Mouse (Mus musculus) splenic B cell, adult 2 months (primary cell): ENCODE measurements around the gene Zfp108.

Source experiments
- DNase-seq: peaks from one replicate; pipeline ENCODE4 v3.0.0-alpha.2; 2011; ENCODE audit warnings: low read depth, low spot score
- H3K27me3 ChIP-seq: 2 replicates; pipeline ENCODE4 v1.6.1; 2012; ENCODE audit warnings: mild to moderate bottlenecking, low read length, moderate library complexity, mixed read lengths; ENCODE audit not compliant: control insufficient read depth, poor library complexity, insufficient read depth, severe bottlenecking
- H3K36me3 ChIP-seq: 2 replicates; pipeline ENCODE4 v1.6.1; 2012; ENCODE audit warnings: mild to moderate bottlenecking, low read length, moderate library complexity, mixed read lengths; ENCODE audit not compliant: control insufficient read depth, poor library complexity, insufficient read depth, severe bottlenecking

The Zfp108 gene

DNA sequence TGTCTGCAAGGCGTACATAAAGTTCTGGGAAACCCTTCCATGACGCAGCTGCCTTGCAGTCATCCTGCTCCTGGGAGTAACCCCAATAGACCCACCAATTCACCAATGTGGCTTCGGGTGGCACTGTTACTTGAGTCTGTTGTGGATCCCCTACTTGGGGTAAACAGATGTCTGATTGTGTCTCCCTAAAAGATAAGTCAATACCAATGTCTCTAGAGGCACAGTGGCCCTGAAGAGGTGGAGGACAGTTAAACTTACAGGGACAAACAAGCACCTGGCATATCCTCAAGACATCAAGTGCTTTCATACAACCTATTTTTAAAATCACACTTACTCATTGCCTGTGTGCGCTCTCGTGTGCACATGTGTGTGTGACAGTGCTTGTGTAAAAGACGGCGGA is 40.8 kb downstream of the Zfp108 start:
- Histone ChIP-seq H3K27me3 (no peaks in the 10 kb centered on the region), H3K36me3 (peaks cover 3% of the 10 kb centered on the region)
- no peak for DNase-seq

DNA sequence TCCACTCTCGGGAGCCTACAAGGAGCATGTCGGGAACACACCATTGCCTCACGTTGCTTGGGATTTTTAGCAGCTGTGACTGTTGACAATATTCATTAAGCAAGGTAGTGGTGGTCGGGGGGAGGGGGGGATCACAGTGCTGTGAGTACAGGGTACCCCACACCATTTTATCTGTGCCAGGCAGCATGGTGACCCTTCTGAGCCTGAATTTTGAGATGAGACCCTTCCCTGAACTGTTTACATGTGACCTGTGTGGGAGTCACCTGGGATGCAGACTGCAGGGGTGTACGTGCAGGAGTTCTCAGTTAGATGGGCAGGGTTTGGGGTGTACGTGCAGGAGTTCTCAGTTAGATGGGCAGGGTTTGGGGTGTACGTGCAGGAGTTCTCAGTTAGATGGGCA is 41.8 kb downstream of the Zfp108 start:
- Histone ChIP-seq H3K27me3 (no peaks in the 10 kb centered on the region), H3K36me3 (peaks cover 3% of the 10 kb centered on the region)
- DNase-seq, result no peak

DNA sequence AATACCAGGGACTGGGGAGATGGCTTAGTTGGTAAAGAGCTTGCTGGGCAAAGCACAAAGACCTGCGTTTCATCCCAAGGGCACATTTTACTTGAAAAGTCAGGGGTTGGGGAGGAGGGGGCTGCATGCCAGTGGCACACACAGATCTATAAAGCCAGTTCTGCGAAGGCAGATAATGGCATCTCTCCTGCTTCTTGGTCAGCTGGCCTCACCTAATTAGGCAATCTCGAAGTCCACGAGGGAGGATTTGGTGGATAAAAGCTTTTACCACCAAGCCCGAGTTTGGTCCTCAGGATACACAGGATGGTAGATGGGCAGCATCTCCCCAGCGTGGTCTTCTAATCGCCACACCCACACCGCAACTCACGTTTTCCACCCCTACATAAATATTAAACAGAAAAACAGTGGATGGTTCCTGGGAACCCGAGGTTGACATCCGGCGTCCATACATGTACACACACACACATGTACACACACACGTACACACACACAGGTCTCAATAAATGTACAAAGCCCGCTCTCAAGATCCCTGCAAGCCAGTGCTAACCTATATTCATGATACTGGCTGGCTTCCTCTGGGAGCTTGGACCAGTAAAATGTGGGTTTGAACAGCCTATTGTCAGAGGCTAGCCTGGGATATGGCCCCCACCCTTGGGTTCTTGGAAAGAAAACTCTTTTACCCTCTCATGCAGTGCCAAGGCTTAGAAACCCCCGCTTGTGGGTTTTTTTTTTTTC is 42.9 kb downstream of the Zfp108 start:
- no peak for DNase-seq
- Histone ChIP-seq H3K36me3 (no peaks in the 10 kb centered on the region; the same call in 1 of the 2 replicates), H3K27me3 (no peaks in the 10 kb centered on the region)

DNA sequence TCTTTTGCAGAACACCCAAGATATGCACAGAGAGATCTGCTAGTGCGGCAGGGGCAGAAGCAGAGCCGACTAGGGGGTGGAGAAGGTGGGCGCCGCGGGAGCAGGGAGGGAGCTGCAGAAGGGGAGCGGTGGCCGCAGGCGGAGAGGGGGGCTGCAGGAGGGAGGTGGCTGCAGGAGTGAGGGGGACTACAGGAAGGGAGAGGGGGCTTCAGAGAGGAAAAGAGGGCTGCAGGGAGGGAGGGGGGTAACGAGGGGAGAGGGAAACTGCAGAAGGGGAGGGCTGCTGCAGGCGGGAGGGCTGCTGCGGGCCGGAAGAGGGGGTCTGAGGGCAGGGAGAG is 44.0 kb downstream of the Zfp108 start:
- H3K36me3 ChIP-seq, result peaks cover 2% of the 10 kb centered on the region
- H3K27me3 ChIP-seq, result no peaks in the 10 kb centered on the region
- DNase-seq, result no peak

DNA sequence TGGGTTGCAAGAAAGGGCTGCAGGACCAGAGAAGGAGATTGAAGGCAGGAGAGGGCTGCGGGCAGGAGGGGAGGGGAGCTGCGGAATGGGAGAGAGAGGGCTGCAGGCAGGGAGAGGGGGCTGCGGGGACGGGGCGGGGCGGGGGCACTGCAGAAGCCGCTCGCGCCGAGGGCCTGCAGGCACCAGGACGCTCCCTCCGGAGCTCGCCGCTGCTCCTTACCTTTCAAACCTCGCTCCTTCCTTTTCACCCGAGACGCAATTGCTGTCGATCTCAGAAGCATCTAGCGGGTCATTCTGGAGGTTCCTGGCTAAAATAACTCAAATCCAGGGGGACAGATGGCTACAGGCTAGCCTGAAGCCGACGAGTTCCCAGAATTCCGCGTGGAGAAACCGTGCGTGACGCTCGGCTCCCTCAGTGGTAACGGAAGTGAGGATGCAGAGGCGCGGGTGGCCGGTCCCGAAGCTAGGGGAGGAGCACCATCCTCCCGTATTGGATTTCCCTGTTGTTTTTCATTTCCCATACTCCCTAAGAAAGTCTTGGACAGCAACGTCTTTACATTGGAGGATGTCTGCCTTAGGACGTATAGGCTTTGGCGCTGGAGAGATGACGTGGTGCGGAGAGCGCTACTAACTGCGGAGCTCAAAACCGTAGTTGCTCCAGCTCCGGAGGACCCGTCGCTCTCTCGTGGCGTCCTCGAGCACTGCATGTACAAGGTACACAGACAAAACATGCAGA is 44.5 kb downstream of the Zfp108 start:
- no peaks in the 10 kb centered on the region for H3K27me3 ChIP-seq
- H3K36me3 ChIP-seq, result peaks cover 2% of the 10 kb centered on the region
- peak; percentile 76 for DNase-seq

DNA sequence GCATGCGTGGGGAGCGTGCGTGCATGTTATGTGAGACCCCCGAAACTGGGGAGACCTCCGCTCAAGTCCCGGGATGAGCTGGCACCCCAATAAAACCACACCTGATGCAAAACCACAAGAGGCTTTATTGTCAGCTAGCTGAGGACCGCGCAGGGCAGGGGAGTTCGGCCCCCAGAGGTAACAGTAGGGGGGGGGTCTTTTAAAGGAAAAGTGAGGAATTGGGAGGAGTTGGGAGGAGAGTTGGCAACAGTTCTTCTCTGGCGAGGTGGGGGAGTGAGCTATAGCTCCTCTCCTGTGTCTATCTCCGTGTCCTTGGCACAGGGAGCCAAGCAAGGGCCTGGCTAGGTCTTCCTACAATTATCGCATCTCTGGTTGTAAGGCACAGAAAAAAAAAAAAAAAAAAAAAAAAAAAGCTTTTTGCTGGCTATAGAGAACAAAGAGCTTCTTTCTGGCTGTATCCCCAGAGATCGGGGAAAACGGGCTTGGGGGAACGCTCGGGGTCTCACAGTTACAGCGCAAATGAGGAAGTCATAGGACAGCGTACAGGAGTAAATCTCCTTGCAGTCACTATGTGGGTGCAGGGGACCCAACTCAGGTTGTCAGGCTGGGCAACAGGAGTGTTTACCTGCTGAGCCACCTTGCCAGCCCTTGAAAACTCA is 45.4 kb downstream of the Zfp108 start:
- H3K36me3 ChIP-seq, result peaks cover 2% of the 10 kb centered on the region
- no peaks in the 10 kb centered on the region for H3K27me3 ChIP-seq
- DNase-seq, result no peak

DNA sequence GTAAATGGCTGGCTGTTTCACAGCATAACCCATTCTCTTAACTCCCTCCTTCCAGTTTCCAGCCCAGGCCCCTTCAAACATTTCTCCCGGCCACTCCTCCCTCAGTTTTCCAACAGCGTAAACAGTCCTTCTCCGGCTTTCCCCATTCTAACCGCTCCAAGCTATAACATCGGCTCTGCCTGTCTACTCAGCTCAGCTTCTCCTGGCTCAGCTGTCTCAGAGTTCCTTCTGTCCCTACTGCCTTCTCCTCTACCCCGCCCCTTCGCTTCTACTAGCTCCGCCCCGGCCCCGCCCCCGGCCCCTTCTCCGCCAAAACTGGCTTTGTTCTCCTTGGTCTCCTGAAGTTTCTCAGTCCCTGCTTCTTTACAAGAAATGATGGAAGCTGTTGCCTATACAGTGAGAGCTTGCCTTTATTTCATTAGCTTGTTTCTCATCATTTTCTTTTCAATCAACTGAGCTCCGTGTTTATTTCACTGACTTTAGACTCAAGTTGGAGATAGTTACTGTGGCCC is 46.2 kb downstream of the Zfp108 start, which contains the start of gene Zfp61:
Gene Zfp61, minus strand, starts transcription at position 462 of the 512 bp plus-strand sequence.
- Histone ChIP-seq H3K27me3 (no peaks in the 10 kb centered on the region), H3K36me3 (peaks cover 2% of the 10 kb centered on the region)
- peak; percentile 44 for DNase-seq
